Mouse (Mus musculus) kidney, embryonic 16.5 days (tissue): ENCODE measurements around the gene Tmem170b. TPM values are rescaled to one million over a fixed set of nuclear protein-coding genes. Genes with fewer than 3 reads are reported as not detected.
"Not testable (repeated sequence)": the region's sequence is repeated elsewhere in the genome, so short reads cannot be mapped to it uniquely, and the experiment has no call there.

Source experiments
- ATAC-seq: fragments of 200-750 bp; cut with Nextera tagmentation; 2 replicates; pipeline ENCODE4 v1.8.0; 2017; ENCODE audit warnings: moderate TSS enrichment; ENCODE audit not compliant: low FRiP score, low TSS enrichment
- H3K27ac ChIP-seq: fragments of 300-500 bp; sonication (generic); 2 replicates; pipeline ENCODE4 v1.5.1; 2014; ENCODE audit warnings: low read length
- H3K27me3 ChIP-seq: fragments of 300-500 bp; sonication (generic); 2 replicates; pipeline ENCODE4 v1.6.1; 2014; ENCODE audit warnings: low read length, control low read depth, mixed read lengths; ENCODE audit not compliant: insufficient read depth
- H3K36me3 ChIP-seq: fragments of 300-500 bp; sonication (generic); 2 replicates; pipeline ENCODE4 v1.6.1; 2014; ENCODE audit warnings: low read length, control low read depth, mixed read lengths; ENCODE audit not compliant: insufficient read depth
- H3K4me1 ChIP-seq: fragments of 300-500 bp; sonication (generic); 2 replicates; pipeline ENCODE4 v1.6.1; 2014; ENCODE audit warnings: low read length, control low read depth, mixed read lengths; ENCODE audit not compliant: insufficient read depth
- H3K4me2 ChIP-seq: fragments of 300-500 bp; sonication (generic); replicated peaks from 2 replicates; pipeline ENCODE4 v1.6.1; 2014; ENCODE audit warnings: low read depth, low read length
- H3K4me3 ChIP-seq: fragments of 300-500 bp; sonication (generic); 2 replicates; pipeline ENCODE4 v1.5.1; 2014; ENCODE audit warnings: mild to moderate bottlenecking, low read length
- H3K9ac ChIP-seq: fragments of 300-500 bp; sonication (generic); replicated peaks from 2 replicates; pipeline ENCODE4 v1.6.1; 2014; ENCODE audit warnings: low read length
- H3K9me3 ChIP-seq: fragments of 300-500 bp; sonication (generic); 2 replicates; pipeline ENCODE4 v1.6.1; 2016; ENCODE audit warnings: low read length, control low read depth
- WGBS: fragments of 180-500 bp; shearing (Covaris S2); extraction: QIAGEN DNeasy Blood & Tissue Kit; methylation state at CpG from one replicate; pipeline ENCODE4 v1.1.7; 2014; 5-methylcytosine and 5-hydroxymethylcytosine counted together
- polyA plus RNA-seq: library from polyadenylated mRNA; unstranded; fragments of >200 nt; fragmentation: Nextera tagmentation; extraction: Ambion mirVana; gene quantifications from 2 replicates; pipeline ENCODE4 v1.2.1, GENCODE M21; 2015

Gene Tmem170b
- polyA plus RNA-seq, 1 experiment from 2014 or later: 9.0 TPM

GRCm38 (mm10) chr13:41660052-41660793, 54.5 kb downstream of the Tmem170b start:
- H3K27ac ChIP-seq: peak overlapping the region; percentile 60; the same call in 1 of the 2 replicates

GRCm38 (mm10) chr13:41661116-41661515, 55.4 kb downstream of the Tmem170b start:
- H3K4me1 ChIP-seq: peaks cover 32% of the 10 kb centered on the region
- no peak overlapping the region for H3K4me2 ChIP-seq
- H3K27ac ChIP-seq: peak overlapping the region; percentile 60; the same call in 1 of the 2 replicates
- H3K9me3 ChIP-seq: no peaks in the 10 kb centered on the region
- H3K9ac ChIP-seq: no peak overlapping the region
- no peak for ATAC-seq
- 91% methylated on average over 11 of the region's 11 CpGs for WGBS
- H3K36me3 ChIP-seq: no peaks in the 10 kb centered on the region
- H3K27me3 ChIP-seq: no peaks in the 10 kb centered on the region
- H3K4me3 ChIP-seq: no peak overlapping the region

More at GRCm38 (mm10) chr13:41660052-41660793, 54.5 kb downstream of the Tmem170b start:
- Histone ChIP-seq H3K4me2 (no peak overlapping the region), H3K4me1 (peaks cover 32% of the 10 kb centered on the region), H3K4me3 (no peak overlapping the region), H3K27me3 (no peaks in the 10 kb centered on the region), H3K9me3 (no peaks in the 10 kb centered on the region), H3K36me3 (no peaks in the 10 kb centered on the region), H3K9ac (no peak overlapping the region)
- 41% methylated on average over 11 of the region's 11 CpGs for WGBS
- ATAC-seq: peak; percentile 40; the same call in 1 of the 2 replicates

GRCm38 (mm10) chr13:41662401-41663070, 56.8 kb downstream of the Tmem170b start:
- H3K27me3 ChIP-seq: no peaks in the 10 kb centered on the region
- peak; percentile 82 for ATAC-seq
- no peaks in the 10 kb centered on the region for H3K36me3 ChIP-seq
- H3K27ac ChIP-seq: peak overlapping the region; percentile 86
- peaks cover 32% of the 10 kb centered on the region for H3K4me1 ChIP-seq
- no peak overlapping the region for H3K9ac ChIP-seq
- peak overlapping the region; percentile 22; the same call in 1 of the 2 replicates for H3K4me2 ChIP-seq
- no peak overlapping the region for H3K4me3 ChIP-seq
- no peaks in the 10 kb centered on the region for H3K9me3 ChIP-seq
- 27% methylated on average over 17 of the region's 17 CpGs for WGBS

GRCm38 (mm10) chr13:41663501-41664195, 57.9 kb downstream of the Tmem170b start:
- no peak for ATAC-seq
- Histone ChIP-seq H3K4me1 (peaks cover 32% of the 10 kb centered on the region), H3K27me3 (no peaks in the 10 kb centered on the region), H3K27ac (no peak overlapping the region; the same call in 1 of the 2 replicates), H3K9ac (no peak overlapping the region), H3K4me3 (no peak overlapping the region), H3K9me3 (no peaks in the 10 kb centered on the region), H3K36me3 (no peaks in the 10 kb centered on the region), H3K4me2 (no peak overlapping the region)
- 86% methylated on average over 14 of the region's 14 CpGs for WGBS

GRCm38 (mm10) chr13:41669951-41670350, 64.2 kb downstream of the Tmem170b start:
- no peak overlapping the region for H3K4me3 ChIP-seq
- no peaks in the 10 kb centered on the region for H3K9me3 ChIP-seq
- H3K4me1 ChIP-seq: peaks cover 11% of the 10 kb centered on the region
- no peaks in the 10 kb centered on the region for H3K36me3 ChIP-seq
- no peaks in the 10 kb centered on the region for H3K27me3 ChIP-seq
- H3K4me2 ChIP-seq: no peak overlapping the region
- H3K27ac ChIP-seq: no peak overlapping the region
- H3K9ac ChIP-seq: no peak overlapping the region
- no peak for ATAC-seq
- 98% methylated on average over 2 of the region's 2 CpGs for WGBS

GRCm38 (mm10) chr13:41670386-41671130, 64.9 kb downstream of the Tmem170b start:
- no peaks in the 10 kb centered on the region for H3K27me3 ChIP-seq
- H3K36me3 ChIP-seq: no peaks in the 10 kb centered on the region
- peaks cover 14% of the 10 kb centered on the region for H3K4me1 ChIP-seq
- 57% methylated on average over 7 of the region's 7 CpGs for WGBS
- H3K4me2 ChIP-seq: no peak overlapping the region
- no peak overlapping the region for H3K27ac ChIP-seq
- ATAC-seq: no peak
- H3K4me3 ChIP-seq: no peak overlapping the region
- no peak overlapping the region for H3K9ac ChIP-seq
- H3K9me3 ChIP-seq: no peaks in the 10 kb centered on the region

GRCm38 (mm10) chr13:41671136-41671705, 65.5 kb downstream of the Tmem170b start:
- Histone ChIP-seq H3K4me3 (no peak overlapping the region), H3K27me3 (no peaks in the 10 kb centered on the region), H3K4me1 (peaks cover 20% of the 10 kb centered on the region), H3K9ac (no peak overlapping the region), H3K36me3 (no peaks in the 10 kb centered on the region), H3K4me2 (no peak overlapping the region), H3K27ac (no peak overlapping the region), H3K9me3 (no peaks in the 10 kb centered on the region)
- no peak for ATAC-seq
- WGBS: 94% methylated on average over 11 of the region's 11 CpGs

GRCm38 (mm10) chr13:41672904-41673303, 67.2 kb downstream of the Tmem170b start:
- peak; percentile 57 for ATAC-seq
- H3K9me3 ChIP-seq, H3K27me3 ChIP-seq, H3K9ac ChIP-seq, H3K4me2 ChIP-seq, H3K36me3 ChIP-seq, H3K4me3 ChIP-seq: not testable (repeated sequence)
- peaks cover 34% of the 10 kb centered on the region for H3K4me1 ChIP-seq
- H3K27ac ChIP-seq: peak overlapping the region; percentile 66
- 35% methylated on average over 4 of the region's 5 CpGs for WGBS

- no peaks in the 10 kb centered on the region for H3K9me3 ChIP-seq
- H3K27ac ChIP-seq: peak overlapping the region; percentile 66
- H3K4me2 ChIP-seq: no peak overlapping the region
- 64% methylated on average over 4 of the region's 4 CpGs for WGBS
- ATAC-seq: no peak
- H3K36me3 ChIP-seq: no peaks in the 10 kb centered on the region
- no peaks in the 10 kb centered on the region for H3K27me3 ChIP-seq
- no peak overlapping the region for H3K9ac ChIP-seq
- no peak overlapping the region for H3K4me3 ChIP-seq
- H3K4me1 ChIP-seq: peaks cover 36% of the 10 kb centered on the region
Measured at GRCm38 (mm10) chr13:41673541-41673940, 67.8 kb downstream of the Tmem170b start.
